Mouse (Mus musculus) spleen, postnatal 14 days (tissue): Measurements from ENCODE around the gene Pdlim4.
"Not testable (repeated sequence)": the region's sequence is repeated elsewhere in the genome, so short reads cannot be mapped to it uniquely, and the experiment has no call there.

ENCODE experiments used
- DNase-seq, 2 experiments: peaks; one replicate each; pipeline ENCODE4 v3.0.0; 2021 to 2022; ENCODE audit warnings: low spot score in 2 of 2

Gene Pdlim4

GRCm38 (mm10) chr11:54017596-54017995, 51.2 kb downstream of the Pdlim4 start:
- no peak for DNase-seq

- DNase-seq = no peak
Measured at GRCm38 (mm10) chr11:54016051-54016450, 52.8 kb downstream of the Pdlim4 start.

- DNase-seq = no peak
Measured at GRCm38 (mm10) chr11:54012961-54013360, 55.9 kb downstream of the Pdlim4 start.

GRCm38 (mm10) chr11:54011255-54011654, 57.6 kb downstream of the Pdlim4 start:
- DNase-seq = no peak

- DNase-seq = no peak
Measured at GRCm38 (mm10) chr11:54008416-54008920, 60.3 kb downstream of the Pdlim4 start.

GRCm38 (mm10) chr11:54007717-54008116, 61.1 kb downstream of the Pdlim4 start:
- DNase-seq = no peak

GRCm38 (mm10) chr11:54006901-54007300, 61.9 kb downstream of the Pdlim4 start:
- no peak for DNase-seq

- not testable (repeated sequence) for DNase-seq
Measured at GRCm38 (mm10) chr11:54006362-54006761, 62.5 kb downstream of the Pdlim4 start.
